Mouse (Mus musculus) thymus, adult 2 months (tissue): ENCODE data around the gene Bub3.

Experiments
- CTCF ChIP-seq: fragments of 200-500 bp; IDR thresholded peaks from 2 replicates; pipeline ENCODE4 v1.5.1; 2012; ENCODE audit warnings: mild to moderate bottlenecking, control low read depth, low read length, moderate library complexity, borderline replicate concordance; ENCODE audit not compliant: control insufficient read depth, poor library complexity, insufficient read depth; ENCODE audit errors: extremely low read depth
- POLR2A ChIP-seq: fragments of 200-500 bp; IDR thresholded peaks from 2 replicates; pipeline ENCODE4 v1.6.1; 2012; ENCODE audit warnings: mild to moderate bottlenecking, low read length, control low read depth, moderate library complexity; ENCODE audit not compliant: control insufficient read depth, poor library complexity, insufficient read depth; ENCODE audit errors: extremely low read depth

DNA sequence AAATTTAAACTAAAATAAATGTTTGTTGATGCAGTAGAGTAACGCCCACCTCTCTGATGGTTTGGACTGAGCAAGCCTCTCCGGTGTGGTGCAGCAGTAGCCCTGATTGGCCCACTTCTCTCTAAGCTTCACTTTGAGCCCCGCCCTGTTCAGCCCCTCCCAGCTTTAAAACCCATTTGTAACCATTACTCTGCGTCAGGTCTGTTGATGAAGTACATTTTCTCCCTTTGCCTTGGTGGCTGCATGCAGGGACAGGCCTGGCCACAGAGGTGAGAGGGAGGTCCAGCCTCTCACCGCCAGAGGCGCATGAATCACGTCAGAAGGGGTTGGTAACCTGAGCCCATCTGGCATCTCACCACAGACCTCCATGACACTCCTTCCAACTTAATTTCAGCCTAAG is 49.7 kb downstream of the Bub3 start:
- TF ChIP-seq CTCF (no peak), POLR2A (no peak)
